Mouse (Mus musculus): ENCODE measurements around the gene Tagln3. TPM values are rescaled to one million over a fixed set of nuclear protein-coding genes. Genes with fewer than 3 reads are reported as not detected.

Gene Tagln3
- polyA plus RNA-seq (2014; fragmentation: Nextera tagmentation; extraction: Ambion mirVana) = 94.9 and 116 TPM in 2 replicates

DNA sequence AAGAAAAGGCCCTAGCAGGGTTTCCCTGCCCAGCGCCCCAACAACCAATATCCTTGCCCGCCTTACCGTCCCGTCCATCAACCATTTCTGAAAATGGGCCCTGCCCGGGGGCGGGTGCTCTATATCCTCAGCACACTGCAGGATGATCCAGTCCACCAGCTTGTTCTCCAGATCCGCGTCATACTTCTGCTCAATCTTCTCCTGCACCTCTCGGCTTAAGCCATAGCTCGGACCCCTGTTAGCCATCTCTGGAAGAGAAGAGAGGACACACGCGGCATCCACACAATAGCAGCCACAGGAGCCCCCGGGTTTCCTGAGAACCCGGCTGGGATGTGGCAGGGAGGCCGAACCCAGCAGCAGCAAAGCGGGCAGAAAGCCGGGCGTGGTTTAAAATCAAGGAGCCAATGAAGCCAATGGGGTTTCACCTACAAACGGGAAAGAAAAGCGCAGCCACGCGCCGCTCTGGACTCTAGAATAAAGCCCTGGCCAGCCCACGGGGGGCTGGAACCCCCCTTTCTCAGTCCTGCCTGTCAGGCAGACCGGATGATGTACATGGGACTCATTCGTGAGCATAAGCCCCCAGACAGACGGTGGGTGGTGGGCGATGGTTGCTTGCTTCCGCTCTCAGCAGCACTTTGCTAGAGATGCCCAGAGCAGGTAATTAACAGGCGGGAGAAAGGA lies at the start of gene Tagln3:
TSS of gene Tagln3 (minus strand) at position 548 of the 681 bp plus-strand sequence.
- DNase-seq (ENCODE audit: low spot score) = peak; percentile 82
- Histone ChIP-seq H3K9ac (replicated peaks; ENCODE audit: low read length) (peak within 1 kb of the TSS; percentile 85), H3K4me2 (ENCODE audit: low read depth, low read length) (peak within 1 kb of the TSS; percentile 89), H3K27ac (replicated peaks; ENCODE audit: low read depth, low read length) (peak within 1 kb of the TSS; percentile 73), H3K4me3 (ENCODE audit: low read depth, low read length) (peak within 1 kb of the TSS; percentile 61), H3K9me3 (replicated peaks; ENCODE audit: control insufficient read depth, low read length) (no peaks in the 10 kb centered on the region), H3K4me1 (ENCODE audit: control insufficient read depth, insufficient read depth, low read length) (no peaks in the 10 kb centered on the region), H3K36me3 (replicated peaks; ENCODE audit: control insufficient read depth, insufficient read depth, low read depth, low read length) (no peaks in the 10 kb centered on the region), H3K27me3 (ENCODE audit: control insufficient read depth, insufficient read depth, low read length) (no peaks in the 10 kb centered on the region)
- peak; percentile 88 for ATAC-seq (replicated peaks; ENCODE audit: insufficient number of reproducible peaks, low FRiP score, low TSS enrichment, low read depth)
- WGBS = under 1% methylated on average over 30 of the region's 30 CpGs

DNA sequence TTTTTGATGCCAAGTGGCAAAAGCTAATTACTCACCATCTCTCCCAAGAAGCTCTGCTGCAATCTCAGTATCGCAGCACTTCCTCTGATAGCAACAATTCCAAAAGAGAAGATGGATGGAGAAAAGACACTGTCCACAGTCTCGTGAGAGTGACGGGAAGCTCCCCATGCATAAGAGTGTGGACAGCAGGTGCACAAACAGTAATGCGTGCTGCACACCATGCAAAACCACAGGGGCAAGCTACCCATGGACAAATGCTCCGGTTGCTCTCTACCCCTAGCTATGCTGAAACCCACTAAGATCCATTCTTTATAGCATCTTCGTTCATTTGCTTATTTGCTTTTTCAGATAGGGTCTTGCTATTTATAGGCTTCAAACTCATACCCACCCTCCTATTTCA lies 46.5 kb upstream of the Tagln3 start:
- no peaks in the 10 kb centered on the region for H3K27me3 ChIP-seq (ENCODE audit: control insufficient read depth, insufficient read depth, low read length)
- no peak overlapping the region for H3K4me2 ChIP-seq (ENCODE audit: low read depth, low read length)
- ATAC-seq (replicated peaks; ENCODE audit: insufficient number of reproducible peaks, low FRiP score, low TSS enrichment, low read depth) (no peak), DNase-seq (ENCODE audit: low spot score) (no peak)
- 95% methylated on average over 6 of the region's 6 CpGs for WGBS
- no peak overlapping the region for H3K27ac ChIP-seq (replicated peaks; ENCODE audit: low read depth, low read length)
- peaks cover 3% of the 10 kb centered on the region; the same call in 1 of the 2 replicates for H3K36me3 ChIP-seq (replicated peaks; ENCODE audit: control insufficient read depth, insufficient read depth, low read depth, low read length)
- no peaks in the 10 kb centered on the region for H3K9me3 ChIP-seq (replicated peaks; ENCODE audit: control insufficient read depth, low read length)
- H3K9ac ChIP-seq (replicated peaks; ENCODE audit: low read length) = no peak overlapping the region
- H3K4me1 ChIP-seq (ENCODE audit: control insufficient read depth, insufficient read depth, low read length) = no peaks in the 10 kb centered on the region
- no peak overlapping the region for H3K4me3 ChIP-seq (ENCODE audit: low read depth, low read length)

DNA sequence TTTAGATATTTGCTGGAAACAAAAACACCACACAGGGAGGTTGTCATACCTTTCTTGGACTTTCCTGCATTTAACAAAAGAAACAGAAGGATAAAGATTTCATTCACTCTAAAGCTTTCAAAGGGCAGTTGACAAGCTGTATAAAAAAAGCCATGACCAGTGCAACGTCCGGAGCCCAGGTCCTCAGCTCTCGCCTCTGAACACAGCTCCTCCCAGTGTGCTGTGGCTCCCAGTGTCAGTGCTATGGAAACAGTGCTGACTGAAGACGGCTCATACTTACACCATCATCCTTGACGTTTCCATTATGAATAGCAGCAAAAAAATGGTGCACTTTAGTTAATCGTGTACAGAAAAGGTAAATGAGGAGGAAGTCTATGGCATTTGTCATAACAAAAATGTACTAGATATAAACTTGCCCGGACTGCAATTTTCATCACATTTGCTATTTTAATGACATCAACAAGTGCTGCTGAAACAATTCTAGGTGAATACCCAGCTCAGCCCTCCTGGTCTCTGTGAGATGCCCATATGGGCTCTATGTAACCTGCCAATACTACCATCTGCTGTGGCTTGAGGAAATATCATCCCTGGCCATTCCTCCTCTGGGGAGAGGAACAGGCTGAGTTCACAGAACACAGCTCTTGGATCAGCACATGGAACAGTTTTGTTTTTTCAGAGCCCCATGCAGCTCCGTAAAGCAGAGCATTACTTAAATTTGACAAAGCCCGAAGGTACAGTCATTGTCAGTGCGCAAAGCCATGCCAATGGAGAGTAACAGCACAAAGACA lies 43.6 kb upstream of the Tagln3 start:
- DNase-seq (ENCODE audit: low spot score) (no peak), ATAC-seq (replicated peaks; ENCODE audit: insufficient number of reproducible peaks, low FRiP score, low TSS enrichment, low read depth) (no peak)
- WGBS = 78% methylated on average over 10 of the region's 10 CpGs
- no peaks in the 10 kb centered on the region for H3K4me1 ChIP-seq (ENCODE audit: control insufficient read depth, insufficient read depth, low read length)
- H3K36me3 ChIP-seq (replicated peaks; ENCODE audit: control insufficient read depth, insufficient read depth, low read depth, low read length) = peaks cover 3% of the 10 kb centered on the region; the same call in 1 of the 2 replicates
- no peak overlapping the region for H3K4me3 ChIP-seq (ENCODE audit: low read depth, low read length)
- no peaks in the 10 kb centered on the region for H3K9me3 ChIP-seq (replicated peaks; ENCODE audit: control insufficient read depth, low read length)
- no peak overlapping the region for H3K4me2 ChIP-seq (ENCODE audit: low read depth, low read length)
- H3K9ac ChIP-seq (replicated peaks; ENCODE audit: low read length) = no peak overlapping the region
- no peak overlapping the region for H3K27ac ChIP-seq (replicated peaks; ENCODE audit: low read depth, low read length)
- H3K27me3 ChIP-seq (ENCODE audit: control insufficient read depth, insufficient read depth, low read length) = no peaks in the 10 kb centered on the region

DNA sequence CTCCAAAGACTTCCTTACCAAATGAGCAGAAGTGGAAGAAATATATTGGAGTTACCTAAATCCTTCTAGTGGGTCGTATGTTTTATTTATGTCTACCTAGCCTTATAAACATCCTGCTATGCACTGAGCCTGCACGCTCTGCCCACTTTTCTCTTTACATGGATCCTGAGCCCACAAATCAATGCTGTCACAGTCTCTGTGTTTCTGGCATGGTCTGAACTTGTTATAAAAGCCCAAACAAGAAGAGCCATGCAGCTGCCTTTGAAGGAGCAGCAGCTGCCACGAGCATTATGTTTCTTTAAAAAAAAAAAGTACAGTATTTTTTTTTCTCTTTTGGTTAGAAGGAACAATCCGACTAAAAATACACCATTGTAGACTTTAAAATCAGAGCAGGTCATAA lies 43.0 kb upstream of the Tagln3 start:
- ATAC-seq (replicated peaks; ENCODE audit: insufficient number of reproducible peaks, low FRiP score, low TSS enrichment, low read depth) (no peak), DNase-seq (ENCODE audit: low spot score) (no peak)
- H3K9me3 ChIP-seq (replicated peaks; ENCODE audit: control insufficient read depth, low read length) = no peaks in the 10 kb centered on the region
- H3K27me3 ChIP-seq (ENCODE audit: control insufficient read depth, insufficient read depth, low read length) = no peaks in the 10 kb centered on the region
- peaks cover 3% of the 10 kb centered on the region; the same call in 1 of the 2 replicates for H3K36me3 ChIP-seq (replicated peaks; ENCODE audit: control insufficient read depth, insufficient read depth, low read depth, low read length)
- no peak overlapping the region for H3K4me3 ChIP-seq (ENCODE audit: low read depth, low read length)
- WGBS = 73% methylated on average over 4 of the region's 4 CpGs
- no peaks in the 10 kb centered on the region for H3K4me1 ChIP-seq (ENCODE audit: control insufficient read depth, insufficient read depth, low read length)
- H3K9ac ChIP-seq (replicated peaks; ENCODE audit: low read length) = no peak overlapping the region
- no peak overlapping the region for H3K27ac ChIP-seq (replicated peaks; ENCODE audit: low read depth, low read length)
- no peak overlapping the region for H3K4me2 ChIP-seq (ENCODE audit: low read depth, low read length)

DNA sequence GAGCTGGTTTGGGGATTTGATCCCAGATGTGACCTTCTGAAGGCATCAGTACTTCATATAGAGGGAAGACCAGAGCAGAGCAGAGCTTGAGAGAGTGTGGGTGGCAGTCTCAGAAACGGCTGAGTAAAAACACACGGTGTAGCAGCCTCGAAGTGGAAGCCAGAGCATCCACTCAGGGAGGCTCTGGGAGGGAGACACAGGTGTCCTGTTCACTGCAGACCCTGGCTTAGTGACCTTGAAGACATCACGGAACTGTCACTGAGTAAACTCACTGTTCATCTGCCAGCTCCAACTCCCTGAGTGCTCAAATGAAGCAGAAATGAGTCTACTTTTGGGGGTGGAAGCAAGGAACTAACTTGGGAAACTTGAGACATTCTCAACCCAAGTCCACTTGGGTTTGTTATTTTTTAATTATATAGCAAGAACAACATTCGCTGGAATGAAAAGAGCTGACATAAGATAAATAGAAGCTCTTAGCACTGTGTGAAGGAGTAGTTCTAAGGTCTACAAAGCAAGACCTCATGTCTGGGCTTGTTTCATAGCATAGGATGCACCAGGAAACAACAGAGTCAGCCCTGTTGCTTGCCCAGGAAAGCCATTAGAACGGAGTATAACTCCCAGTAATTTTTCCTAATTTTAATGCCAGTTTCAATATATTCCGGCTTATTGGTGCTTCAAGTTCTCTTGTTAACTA lies 41.5 kb upstream of the Tagln3 start:
- Histone ChIP-seq H3K27ac (replicated peaks; ENCODE audit: low read depth, low read length) (no peak overlapping the region), H3K4me1 (ENCODE audit: control insufficient read depth, insufficient read depth, low read length) (no peaks in the 10 kb centered on the region), H3K9ac (replicated peaks; ENCODE audit: low read length) (no peak overlapping the region), H3K9me3 (replicated peaks; ENCODE audit: control insufficient read depth, low read length) (no peaks in the 10 kb centered on the region), H3K27me3 (ENCODE audit: control insufficient read depth, insufficient read depth, low read length) (no peaks in the 10 kb centered on the region), H3K36me3 (replicated peaks; ENCODE audit: control insufficient read depth, insufficient read depth, low read depth, low read length) (peaks cover 3% of the 10 kb centered on the region; the same call in 1 of the 2 replicates), H3K4me2 (ENCODE audit: low read depth, low read length) (no peak overlapping the region), H3K4me3 (ENCODE audit: low read depth, low read length) (no peak overlapping the region)
- 76% methylated on average over 7 of the region's 7 CpGs for WGBS
- no peak for DNase-seq (ENCODE audit: low spot score)
- no peak for ATAC-seq (replicated peaks; ENCODE audit: insufficient number of reproducible peaks, low FRiP score, low TSS enrichment, low read depth)

DNA sequence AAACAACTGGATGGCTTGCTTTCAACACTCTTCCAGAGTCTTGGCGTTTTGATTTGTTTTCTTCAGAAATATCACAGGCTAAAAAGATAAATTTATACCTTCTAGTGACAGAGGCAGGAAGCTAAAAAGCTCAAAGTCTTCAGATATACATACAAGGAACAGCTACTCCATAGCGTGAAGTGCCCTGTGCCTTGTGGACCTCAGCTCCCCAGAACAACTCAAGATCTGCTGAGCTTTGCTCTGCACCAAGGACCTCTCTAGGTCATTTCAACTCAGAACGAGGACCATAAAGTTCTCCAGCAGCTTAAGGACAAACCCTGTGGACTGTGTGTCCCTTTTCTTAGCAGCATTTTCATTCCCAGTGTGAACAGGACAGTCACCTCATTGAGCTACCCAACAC lies 40.7 kb upstream of the Tagln3 start:
- WGBS = 93% methylated on average over 3 of the region's 3 CpGs
- Histone ChIP-seq H3K36me3 (replicated peaks; ENCODE audit: control insufficient read depth, insufficient read depth, low read depth, low read length) (peaks cover 3% of the 10 kb centered on the region; the same call in 1 of the 2 replicates), H3K9ac (replicated peaks; ENCODE audit: low read length) (no peak overlapping the region), H3K4me1 (ENCODE audit: control insufficient read depth, insufficient read depth, low read length) (no peaks in the 10 kb centered on the region), H3K27ac (replicated peaks; ENCODE audit: low read depth, low read length) (no peak overlapping the region), H3K9me3 (replicated peaks; ENCODE audit: control insufficient read depth, low read length) (no peaks in the 10 kb centered on the region), H3K4me3 (ENCODE audit: low read depth, low read length) (no peak overlapping the region), H3K27me3 (ENCODE audit: control insufficient read depth, insufficient read depth, low read length) (no peaks in the 10 kb centered on the region), H3K4me2 (ENCODE audit: low read depth, low read length) (no peak overlapping the region)
- no peak for DNase-seq (ENCODE audit: low spot score)
- no peak for ATAC-seq (replicated peaks; ENCODE audit: insufficient number of reproducible peaks, low FRiP score, low TSS enrichment, low read depth)

DNA sequence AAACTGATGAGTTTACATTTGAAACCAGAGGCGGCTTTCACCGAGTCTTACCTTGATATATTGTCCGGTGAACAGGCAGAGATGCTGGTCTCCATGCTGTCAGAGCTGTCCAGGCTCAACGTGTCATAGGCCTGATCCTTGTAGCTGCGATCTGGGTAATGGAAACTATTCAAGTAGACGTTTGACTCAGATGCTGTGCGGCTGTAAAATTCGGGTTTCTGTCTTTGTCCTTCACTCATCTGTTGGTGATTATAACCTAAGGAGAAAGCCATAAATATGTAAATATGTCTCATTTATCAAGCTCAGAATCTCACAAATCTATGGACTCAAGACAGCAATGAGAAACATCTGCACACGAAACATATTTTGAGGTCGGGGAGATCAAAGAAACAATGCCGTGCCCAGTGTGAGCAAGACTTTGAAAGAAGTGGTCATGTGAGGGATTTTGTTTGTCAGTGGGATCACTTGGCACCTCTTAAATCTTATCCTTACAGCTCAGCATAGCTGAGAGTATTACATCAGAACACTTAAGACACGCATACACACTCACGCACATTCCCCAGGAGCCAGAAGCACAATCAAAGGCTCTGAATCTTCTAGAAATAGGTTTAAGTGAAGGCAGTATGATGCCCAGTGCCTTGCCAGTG lies 38.6 kb upstream of the Tagln3 start:
- DNase-seq (ENCODE audit: low spot score) (no peak), ATAC-seq (replicated peaks; ENCODE audit: insufficient number of reproducible peaks, low FRiP score, low TSS enrichment, low read depth) (no peak)
- Histone ChIP-seq H3K27ac (replicated peaks; ENCODE audit: low read depth, low read length) (no peak overlapping the region), H3K4me1 (ENCODE audit: control insufficient read depth, insufficient read depth, low read length) (no peaks in the 10 kb centered on the region), H3K4me2 (ENCODE audit: low read depth, low read length) (no peak overlapping the region), H3K27me3 (ENCODE audit: control insufficient read depth, insufficient read depth, low read length) (no peaks in the 10 kb centered on the region), H3K36me3 (replicated peaks; ENCODE audit: control insufficient read depth, insufficient read depth, low read depth, low read length) (no peaks in the 10 kb centered on the region), H3K9me3 (replicated peaks; ENCODE audit: control insufficient read depth, low read length) (no peaks in the 10 kb centered on the region), H3K4me3 (ENCODE audit: low read depth, low read length) (no peak overlapping the region), H3K9ac (replicated peaks; ENCODE audit: low read length) (no peak overlapping the region)
- WGBS = 86% methylated on average over 13 of the region's 13 CpGs

Data from embryonic facial prominence, embryonic 11.5 days (tissue).